Mouse (Mus musculus): ENCODE measurements around the gene Antxrl.

DNA sequence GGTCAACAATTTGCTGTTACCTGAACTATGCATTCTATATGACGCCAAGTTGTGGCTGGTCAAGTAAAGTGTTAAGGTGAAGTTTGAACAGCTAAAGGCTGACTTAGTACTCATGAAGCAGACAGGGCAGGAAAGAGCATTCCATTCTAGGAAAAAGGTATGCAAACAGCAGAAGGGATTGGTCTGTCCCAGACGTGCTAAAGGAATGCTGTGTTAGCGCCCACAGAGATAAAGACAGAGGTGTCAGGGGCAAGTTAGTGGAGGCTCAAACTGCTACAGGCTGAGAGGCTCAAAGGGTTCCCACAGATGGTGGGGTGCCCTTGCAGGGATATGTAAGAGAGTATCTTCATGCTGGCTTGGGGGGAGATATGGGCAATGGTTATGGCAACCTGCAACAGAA lies 51.3 kb downstream of the Antxrl start:
- TF ChIP-seq POLR2A (IDR thresholded peaks at IDR 0.05; ENCODE audit: control insufficient read depth, extremely low read depth, insufficient read depth, low read length, poor library complexity) (no peak), CTCF (IDR thresholded peaks at IDR 0.05; ENCODE audit: borderline replicate concordance, control insufficient read depth, extremely low read depth, insufficient read depth, low read length, poor library complexity) (no peak)
